Mouse (Mus musculus) ovary, postnatal 10 days (tissue): ENCODE measurements at regions not wholly inside any gene's neighbourhood (a gene's known extent, or its start where the extent isn't known, plus 50 kb on each side); places are given as distances from the start of the nearest gene placed in this dataset.
"Not testable (repeated sequence)": the region's sequence is repeated elsewhere in the genome, so short reads cannot be mapped to it uniquely, and the experiment has no call there.

Source experiments
- DNase-seq: peaks from one replicate; pipeline ENCODE4 v3.0.0; 2022; ENCODE audit warnings: low spot score

DNA sequence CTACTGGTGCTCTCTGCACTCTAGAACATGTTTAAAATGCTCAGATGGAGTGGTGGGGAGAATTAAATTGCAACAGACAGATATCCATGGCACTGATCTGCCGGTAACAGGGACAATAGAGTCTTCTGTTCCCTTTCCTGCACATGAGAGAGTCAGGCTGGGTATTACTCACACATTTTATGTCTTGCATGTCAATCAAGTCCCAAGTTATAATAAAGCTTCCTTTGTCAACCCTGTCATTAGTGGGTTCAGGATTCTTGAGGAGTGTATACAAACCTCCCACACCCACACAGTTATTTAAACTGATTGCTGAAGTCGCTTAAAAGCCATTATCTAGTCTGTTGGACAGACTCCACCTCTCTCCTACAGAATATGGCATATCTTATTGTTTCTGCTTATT is 220.7 kb upstream of the Zfp703 start:
- DNase-seq, result no peak

DNA sequence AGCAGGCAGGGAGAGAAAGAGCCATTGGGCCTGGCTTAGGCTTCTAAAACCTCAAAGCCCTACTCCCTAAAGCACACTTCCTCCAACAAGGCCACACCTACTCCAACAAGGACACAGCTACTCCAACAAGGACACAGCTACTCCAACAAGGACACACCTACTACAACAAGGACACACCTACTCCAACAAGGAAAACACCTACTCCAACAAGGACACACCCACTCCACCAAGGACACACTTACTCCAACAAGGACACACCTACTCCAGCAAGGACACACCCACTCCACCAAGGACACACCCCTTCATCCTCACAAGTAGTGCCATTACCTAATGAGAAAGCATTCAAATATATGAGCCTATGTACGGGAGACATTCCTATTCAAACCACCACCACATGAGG is 216.4 kb upstream of the Zfp703 start:
- no peak for DNase-seq

- no peak for DNase-seq
Observed at GRCm38 (mm10) chr8:26762942-26763778, 214.0 kb upstream of the Zfp703 start.

- no peak for DNase-seq
Observed at GRCm38 (mm10) chr8:26768474-26769229, 208.5 kb upstream of the Zfp703 start.

DNA sequence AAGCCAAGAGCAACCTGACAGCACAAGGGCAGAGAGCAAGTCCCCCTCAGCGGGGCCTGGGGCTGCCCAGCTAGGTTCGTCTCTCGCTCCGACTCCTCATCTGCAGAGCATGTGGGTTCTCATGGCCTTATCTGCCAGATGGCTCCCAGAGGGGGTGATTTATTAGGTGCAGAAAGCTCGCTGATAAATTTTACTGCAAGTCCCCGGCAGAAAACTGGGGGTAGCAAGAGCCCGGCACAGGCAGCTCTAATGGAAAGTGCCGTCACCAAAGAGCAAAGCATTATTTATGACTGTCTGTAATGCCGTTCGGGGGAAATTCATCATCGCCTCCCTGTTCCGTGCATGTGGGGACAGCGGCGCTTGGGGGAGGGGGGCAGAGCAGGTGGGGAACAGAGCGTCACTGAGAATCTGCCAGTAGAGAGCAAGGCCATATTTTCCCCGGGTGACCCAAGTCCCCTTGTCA is 206.7 kb upstream of the Zfp703 start:
- no peak for DNase-seq

DNA sequence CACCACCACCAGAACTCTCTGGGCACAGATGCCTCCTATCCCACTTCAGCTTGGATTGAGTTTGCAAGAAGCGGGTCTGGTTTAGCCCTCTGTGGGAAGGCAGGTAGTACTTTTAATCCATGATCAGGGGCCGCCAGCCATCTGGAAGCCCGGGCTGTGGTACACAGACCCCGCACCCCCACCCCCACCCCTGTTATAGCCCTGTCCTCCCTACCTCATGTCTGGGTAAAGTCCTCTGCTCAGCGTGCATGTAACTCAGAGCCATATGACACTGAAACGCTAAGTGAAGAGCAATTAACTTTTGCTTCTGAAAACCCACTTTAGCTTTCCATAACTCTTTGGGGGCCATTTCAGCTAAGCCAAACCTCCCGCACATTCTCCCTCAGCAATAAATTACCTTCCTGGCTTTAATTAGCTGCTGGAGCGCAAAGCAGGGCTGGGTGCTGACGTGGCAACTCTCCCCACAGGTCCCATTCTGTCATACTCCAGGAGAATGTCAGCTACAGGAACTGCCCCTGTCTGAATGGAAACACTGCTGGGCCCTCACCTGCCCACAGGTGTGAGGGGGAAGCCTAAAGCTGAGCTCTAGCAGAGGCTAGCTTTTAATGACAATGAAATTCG is 198.1 kb upstream of the Zfp703 start:
- DNase-seq, result no peak

- no peak for DNase-seq
Observed at GRCm38 (mm10) chr8:26780515-26780914, 196.6 kb upstream of the Zfp703 start.

DNA sequence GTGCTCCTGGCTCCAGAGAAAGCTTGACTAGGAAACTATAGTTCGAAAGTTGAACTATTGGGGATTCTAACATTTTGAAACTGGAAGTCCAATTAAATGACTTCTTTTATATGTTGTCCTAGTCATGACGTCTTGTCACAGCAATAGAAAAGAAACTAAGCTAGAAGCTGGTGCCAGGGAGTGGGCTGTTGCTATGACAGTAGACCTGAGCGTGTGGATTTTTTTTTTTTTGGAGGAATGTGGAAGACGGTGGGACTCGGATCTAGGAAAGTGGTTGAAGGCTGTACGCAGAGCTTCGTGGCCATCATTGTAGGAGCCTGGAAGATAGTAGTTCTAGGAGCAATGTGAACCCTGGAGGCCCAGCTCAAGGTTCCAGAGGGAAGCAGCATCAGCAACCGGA is 194.2 kb upstream of the Zfp703 start:
- not testable (repeated sequence) for DNase-seq

DNA sequence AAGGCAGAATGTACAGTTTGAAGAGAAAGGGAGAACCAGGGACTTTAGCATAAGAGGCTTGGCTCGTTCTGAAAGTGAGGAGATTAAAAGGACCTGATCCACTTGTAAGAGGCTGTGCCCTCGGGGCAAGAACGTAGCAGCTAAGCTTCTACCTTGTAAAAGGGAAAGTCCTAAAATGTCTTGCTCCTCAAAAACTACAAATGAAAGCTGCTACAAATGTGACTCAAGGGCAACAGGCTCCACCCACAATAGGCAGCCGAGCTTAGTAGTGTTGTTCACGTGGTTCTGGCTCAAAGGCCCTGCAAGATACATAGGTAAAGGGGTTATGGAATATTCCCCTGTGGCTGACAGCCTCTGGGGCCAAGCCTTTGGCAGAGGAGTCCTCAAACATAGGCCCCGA is 192.7 kb upstream of the Zfp703 start:
- DNase-seq, result no peak

DNA sequence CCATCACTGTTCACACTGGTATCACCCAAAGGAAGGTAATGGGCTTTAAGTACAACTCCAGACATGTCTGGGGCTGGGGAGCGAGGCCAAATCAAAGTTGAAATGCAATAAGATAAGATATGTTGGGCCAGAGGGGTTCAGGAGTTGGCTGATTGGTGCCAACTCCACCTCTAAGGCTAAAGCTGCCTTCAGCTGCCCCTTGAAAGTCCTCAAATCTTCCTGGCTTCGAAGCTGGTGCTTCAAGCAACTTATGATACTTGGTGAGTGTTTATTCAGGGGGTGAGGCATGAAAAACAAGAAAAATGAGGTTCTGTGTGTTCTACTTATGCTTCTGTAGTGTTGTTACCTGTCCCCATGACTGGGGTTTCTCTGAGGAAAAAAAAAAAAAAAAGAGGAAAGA is 185.3 kb upstream of the Zfp703 start:
- DNase-seq, result no peak

GRCm38 (mm10) chr8:26793606-26794292 is 183.4 kb upstream of the Zfp703 start:
- DNase-seq, result no peak

DNA sequence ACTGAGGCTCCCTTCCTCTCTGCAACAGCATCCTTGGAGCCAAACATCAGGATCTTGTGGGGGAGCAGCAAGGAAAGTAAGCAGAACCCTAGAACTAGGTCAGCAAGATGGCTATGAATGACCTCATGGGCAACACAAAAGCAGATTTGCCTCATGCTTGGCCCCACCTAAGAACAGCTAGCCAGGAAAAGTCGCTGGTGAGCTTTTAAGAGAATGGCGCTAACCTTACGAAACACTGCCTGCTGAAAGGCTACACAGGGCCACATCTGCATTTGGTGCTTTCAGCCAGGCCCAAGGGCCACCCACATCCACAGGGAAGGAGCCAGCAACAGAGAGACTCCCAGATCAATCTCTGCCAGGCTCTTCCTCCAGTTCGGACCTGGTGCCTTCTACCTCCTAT is 182.7 kb upstream of the Zfp703 start:
- DNase-seq, result no peak

- DNase-seq, result no peak
Observed at GRCm38 (mm10) chr8:26795616-26796015, 181.5 kb upstream of the Zfp703 start.

DNA sequence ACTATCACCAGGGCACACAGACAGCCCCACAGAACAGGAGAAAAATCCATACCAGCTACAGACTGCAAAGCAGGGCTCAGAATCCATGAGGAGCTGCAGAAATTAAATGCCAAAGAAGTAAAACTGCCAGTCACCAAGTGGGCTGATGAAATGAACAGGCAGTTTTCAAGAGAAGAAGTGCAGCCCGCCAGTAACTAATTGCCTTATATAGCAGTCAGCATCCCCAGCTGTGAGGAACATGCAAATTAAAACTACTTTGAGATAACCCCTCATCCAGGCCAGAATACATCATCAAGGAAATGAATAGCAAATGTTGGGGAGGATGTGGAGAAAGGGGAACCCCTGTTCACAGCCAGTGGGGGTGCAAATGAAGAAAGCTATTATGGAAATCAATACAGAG is 177.3 kb upstream of the Zfp703 start:
- no peak for DNase-seq

DNA sequence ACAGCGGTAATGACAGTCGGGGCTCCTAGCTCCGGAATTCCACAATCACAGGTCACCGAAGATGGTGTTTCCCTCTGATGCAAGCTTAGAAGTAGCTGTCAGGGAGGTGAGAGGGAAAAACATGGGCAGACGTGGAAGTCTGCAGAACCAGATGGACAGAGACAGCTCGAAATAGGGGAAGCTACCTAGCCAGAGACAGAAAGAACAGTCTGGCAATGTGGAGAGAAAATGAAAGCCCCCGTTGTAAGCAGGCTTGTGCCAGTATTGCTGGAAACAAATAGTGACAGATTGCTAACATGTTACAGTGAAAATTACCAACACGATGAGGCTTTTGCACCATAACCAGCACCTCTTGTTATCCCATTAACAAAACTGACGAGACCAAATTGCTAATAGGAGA is 173.0 kb upstream of the Zfp703 start:
- no peak for DNase-seq

DNA sequence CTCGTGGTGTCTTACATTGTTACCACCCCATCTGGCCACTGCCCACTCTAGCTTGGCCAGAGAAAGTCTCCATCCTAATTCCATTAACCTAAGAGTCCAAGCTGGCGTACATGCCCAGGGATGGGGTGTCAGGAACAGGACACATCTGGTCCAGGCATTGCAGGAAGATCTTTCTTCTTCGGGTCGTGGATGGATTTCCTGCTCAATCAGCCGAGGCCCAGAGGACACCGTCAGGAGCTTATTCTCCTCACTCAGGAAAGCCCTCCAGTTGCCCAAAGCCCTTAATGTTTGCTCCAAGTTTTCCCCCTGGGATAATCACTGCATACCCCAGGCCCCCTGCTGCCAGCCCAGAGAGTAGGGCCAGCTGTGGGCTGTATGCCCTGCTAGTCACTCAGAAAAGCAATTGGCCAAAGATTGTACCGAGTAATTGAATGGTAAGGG is 172.2 kb upstream of the Zfp703 start:
- DNase-seq, result no peak

DNA sequence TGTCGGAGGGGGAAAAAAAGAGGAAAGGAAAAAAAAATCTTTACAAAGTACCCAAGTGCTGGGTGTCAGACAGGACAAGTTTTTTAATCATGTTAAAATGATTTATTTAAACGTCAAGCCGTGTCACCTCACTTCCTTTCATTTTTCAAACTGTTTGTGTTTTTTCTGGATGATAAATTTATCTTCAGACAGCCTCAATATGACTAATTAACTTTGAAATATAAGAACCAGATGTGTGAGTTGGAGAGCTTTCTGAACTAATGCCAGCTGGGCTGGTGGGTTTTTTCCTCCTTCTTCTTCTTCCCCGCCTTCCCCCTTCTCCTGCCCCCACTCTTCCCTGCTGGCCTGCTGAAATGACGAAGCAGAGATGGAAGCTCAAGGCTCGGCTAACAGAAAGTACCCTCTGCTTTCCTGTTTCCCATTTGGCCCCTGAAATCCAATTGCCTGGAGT is 171.7 kb upstream of the Zfp703 start:
- no peak for DNase-seq

- DNase-seq, result no peak
Observed at GRCm38 (mm10) chr8:26808111-26808651, 168.9 kb upstream of the Zfp703 start.

GRCm38 (mm10) chr8:26808771-26809170 is 168.4 kb upstream of the Zfp703 start:
- DNase-seq, result no peak

DNA sequence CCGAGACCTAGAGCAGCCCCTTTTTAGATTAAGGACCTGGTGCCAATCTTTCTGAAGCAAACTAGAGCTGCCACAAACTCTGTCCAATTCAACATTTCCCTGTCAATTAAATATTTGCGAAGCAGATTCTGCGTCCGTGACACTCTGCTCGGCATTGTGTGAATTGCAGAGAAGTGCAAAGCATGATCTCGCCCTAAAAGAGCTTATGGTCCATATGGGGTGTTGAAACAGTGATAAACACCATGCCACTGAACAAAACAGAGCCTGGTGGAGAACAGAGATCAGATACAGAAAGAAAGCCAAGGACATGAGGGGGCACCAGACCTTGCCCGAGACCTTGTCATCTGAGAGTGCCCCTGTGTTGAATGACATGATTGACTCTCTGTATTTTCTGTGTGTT is 167.2 kb upstream of the Zfp703 start:
- DNase-seq, result no peak

DNA sequence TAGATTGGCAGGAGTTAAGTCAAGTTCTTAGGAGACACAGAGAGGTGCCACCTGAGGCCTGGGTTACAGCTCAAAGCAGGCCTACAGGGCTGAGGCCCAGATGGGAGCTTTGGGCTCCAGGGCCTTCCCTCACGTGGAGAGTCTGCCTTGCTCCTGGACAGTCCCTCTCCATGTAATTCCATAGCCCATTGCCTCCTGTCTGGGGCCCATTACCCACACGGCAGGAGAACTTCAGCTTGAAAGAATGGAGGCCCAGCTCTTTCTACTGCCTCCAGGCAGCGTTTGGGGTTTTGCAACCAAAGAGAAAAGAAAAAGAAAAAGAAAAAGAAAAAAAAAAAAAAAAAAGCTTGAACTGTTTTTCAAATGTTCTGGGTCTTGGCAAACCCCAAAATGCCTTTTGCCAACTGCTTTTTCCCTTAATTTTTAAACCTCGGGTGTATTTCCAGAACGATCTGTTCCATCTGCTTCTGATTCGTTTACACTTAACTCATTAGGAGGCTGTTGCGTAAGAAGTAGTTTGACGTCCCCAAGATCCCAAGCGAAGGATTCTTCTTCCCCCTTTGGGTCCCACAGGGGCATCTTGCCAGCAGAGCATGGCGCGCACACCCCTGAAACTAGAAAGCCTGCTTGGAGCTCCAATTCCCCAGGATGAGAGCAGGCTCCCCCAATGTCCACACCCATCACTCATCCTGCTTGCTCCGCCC is 165.4 kb upstream of the Zfp703 start:
- no peak for DNase-seq
